In genomic region chr16:24636894-24637293, GRCm38 (mm10) we compare ENCODE assay signal across 15 mouse cellular contexts.
"Had no signal": no experiment of that assay in that cellular context is flagged by ENCODE, and none has a peak within 500 bp of the region (broad histone marks: within the 10 kb centered on the region; RNA-seq: fewer than 3 reads in every experiment).

No protein-coding gene starts in this region.

- H3K27me3 ChIP-seq: liver, embryonic 13.5 days had no signal

- H3K9me3 ChIP-seq: liver, embryonic 13.5 days; midbrain, embryonic 15.5 days had no signal

- H3K4me3 ChIP-seq: layer of hippocampus, adult 2 months; left cerebral cortex, adult 2 months; liver, embryonic 13.5 days; midbrain, embryonic 15.5 days; myocyte had no signal

- H3K4me2 ChIP-seq: liver, embryonic 13.5 days; lung, embryonic 14.5 days; midbrain, embryonic 15.5 days had no signal

- H3K36me3 ChIP-seq: liver, embryonic 13.5 days; midbrain, embryonic 15.5 days had no signal

- ATAC-seq: intestine, postnatal 0 days; lung, postnatal 0 days; midbrain, embryonic 15.5 days had no signal

- DNase-seq: kidney, adult 2 months; kidney, postnatal 25 days; layer of hippocampus, postnatal 36 days; liver, embryonic 13.5 days; lung, embryonic 14.5 days; lung, postnatal 36 days; thymus, adult 18-20 months; thymus, postnatal 36 days had no signal

- H3K27ac ChIP-seq: kidney, postnatal 0 days; layer of hippocampus, adult 2 months; left cerebral cortex, adult 2 months; liver, embryonic 13.5 days; midbrain, embryonic 15.5 days had no signal

- H3K4me1 ChIP-seq: liver, embryonic 13.5 days; midbrain, embryonic 15.5 days had no signal

- H3K9ac ChIP-seq: liver, embryonic 13.5 days; lung, embryonic 14.5 days; midbrain, embryonic 15.5 days had no signal
